Mouse (Mus musculus): ENCODE data around the gene Pfkm.

Pfkm gene

GRCm38 (mm10) chr15:98136871-98137270 is 44.5 kb downstream of the Pfkm start:
- no peak for DNase-seq (ENCODE audit: low read depth in 2 of 2, low spot score in 2 of 2)

DNA sequence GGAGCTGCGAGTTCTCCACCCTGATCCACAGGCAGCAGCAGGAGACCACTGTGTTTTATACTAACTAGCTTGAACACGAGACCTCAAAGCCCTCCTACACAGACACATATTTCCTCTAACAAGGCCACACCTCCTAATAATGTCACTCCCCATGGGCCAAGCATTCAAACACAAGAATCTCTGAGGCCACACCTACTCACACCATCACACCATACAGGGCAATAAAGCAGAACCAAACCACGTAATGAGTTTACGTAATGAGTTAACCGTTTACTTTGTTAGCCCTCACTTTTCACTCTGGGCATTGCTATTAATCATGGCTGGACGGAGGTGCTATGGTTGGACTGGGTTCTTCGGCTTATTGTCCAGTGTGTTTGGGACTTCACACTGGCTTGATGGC is 47.4 kb downstream of the Pfkm start:
- DNase-seq (ENCODE audit: low read depth in 2 of 2, low spot score in 2 of 2), result no peak

- DNase-seq (ENCODE audit: low read depth in 2 of 2, low spot score in 2 of 2), result no peak
Measured at GRCm38 (mm10) chr15:98140809-98141208, 48.4 kb downstream of the Pfkm start.

DNA sequence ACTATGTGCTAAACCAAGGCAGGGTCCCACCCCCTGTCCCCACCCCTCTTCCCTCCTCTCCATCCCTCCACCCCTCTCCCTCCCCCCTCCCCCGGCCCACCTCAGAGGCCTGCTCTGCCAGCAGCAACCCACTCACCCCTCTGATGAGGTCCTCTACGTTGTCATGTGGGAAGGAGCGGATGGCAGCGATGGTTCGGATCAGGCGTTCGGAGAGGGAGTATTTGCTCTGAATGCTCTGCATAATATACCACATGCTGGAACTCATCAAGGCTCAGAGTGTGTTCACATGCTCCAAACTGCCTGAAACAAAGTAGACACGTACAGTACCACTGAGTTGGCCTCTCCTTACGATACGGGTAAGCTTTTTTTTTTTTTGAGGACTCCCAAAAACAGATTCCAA is 50.1 kb downstream of the Pfkm start:
- DNase-seq (ENCODE audit: low read depth in 2 of 2, low spot score in 2 of 2), result no peak

- DNase-seq (ENCODE audit: low read depth in 2 of 2, low spot score in 2 of 2), result no peak
Measured at GRCm38 (mm10) chr15:98144861-98145507, 52.6 kb downstream of the Pfkm start.

DNA sequence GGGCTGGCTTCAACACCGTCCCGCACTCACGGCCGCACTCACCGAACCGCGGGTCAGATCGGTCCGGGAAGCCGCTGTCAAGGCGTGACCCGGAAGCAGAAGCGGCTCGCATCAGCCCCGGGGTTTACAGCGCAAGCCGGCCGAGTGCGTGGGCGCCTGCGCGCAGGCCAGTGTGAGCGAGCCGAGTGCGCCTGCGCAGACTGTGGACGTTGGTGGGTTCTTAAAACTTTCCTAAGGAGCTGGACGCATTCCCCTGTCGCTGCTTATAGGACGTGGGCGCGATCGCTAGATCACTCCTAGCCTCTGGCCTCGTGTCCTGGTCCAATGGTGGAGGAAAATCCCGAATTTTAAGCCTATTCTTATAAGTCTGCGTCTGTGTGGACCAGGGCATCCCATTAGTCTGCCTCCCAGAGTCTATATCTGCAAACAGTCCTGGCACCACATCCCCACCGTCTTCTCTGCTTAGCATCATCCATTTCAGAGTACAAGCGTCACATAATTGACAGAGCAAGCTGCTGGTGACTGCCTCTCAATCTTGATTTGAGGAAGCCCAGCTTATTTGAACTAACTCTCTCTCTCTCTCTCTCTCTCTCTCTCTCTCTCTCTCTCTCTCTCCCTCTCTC is 53.3 kb downstream of the Pfkm start:
- peak; percentile 75 to 83 for DNase-seq (ENCODE audit: low read depth in 2 of 2, low spot score in 2 of 2)

GRCm38 (mm10) chr15:98148356-98148755 is 56.0 kb downstream of the Pfkm start:
- no peak for DNase-seq (ENCODE audit: low read depth in 2 of 2, low spot score in 2 of 2)

- DNase-seq (ENCODE audit: low read depth in 2 of 2, low spot score in 2 of 2), result no peak
Measured at GRCm38 (mm10) chr15:98149166-98149602, 56.8 kb downstream of the Pfkm start.

GRCm38 (mm10) chr15:98152916-98153315 is 60.5 kb downstream of the Pfkm start:
- DNase-seq (ENCODE audit: low read depth in 2 of 2, low spot score in 2 of 2), result no peak

GRCm38 (mm10) chr15:98153625-98154024 is 61.2 kb downstream of the Pfkm start:
- peak; percentile 15 to 28 for DNase-seq (ENCODE audit: low read depth in 2 of 2, low spot score in 2 of 2)

DNA sequence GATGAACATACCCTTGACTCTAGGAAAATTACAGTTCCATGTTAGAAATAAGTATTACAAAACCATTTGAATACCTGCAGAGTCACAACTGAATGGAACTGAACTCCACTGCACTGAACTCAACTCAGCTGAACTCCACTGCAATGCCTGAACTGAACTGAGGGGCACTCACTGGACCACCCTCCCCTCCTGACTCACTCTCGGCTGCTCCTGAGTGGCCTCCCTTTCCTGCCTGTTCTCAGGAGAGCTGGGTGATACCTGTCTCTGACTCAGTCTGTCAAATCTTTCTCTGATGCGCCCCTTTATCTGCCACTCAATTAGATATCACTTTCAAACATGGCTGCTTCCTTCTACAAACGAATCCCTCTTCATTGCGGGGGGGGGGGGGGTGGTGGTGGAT is 61.8 kb downstream of the Pfkm start:
- no peak for DNase-seq (ENCODE audit: low read depth in 2 of 2, low spot score in 2 of 2)

- DNase-seq (ENCODE audit: low read depth in 2 of 2, low spot score in 2 of 2), result no peak
Measured at GRCm38 (mm10) chr15:98154631-98155030, 62.2 kb downstream of the Pfkm start.

DNA sequence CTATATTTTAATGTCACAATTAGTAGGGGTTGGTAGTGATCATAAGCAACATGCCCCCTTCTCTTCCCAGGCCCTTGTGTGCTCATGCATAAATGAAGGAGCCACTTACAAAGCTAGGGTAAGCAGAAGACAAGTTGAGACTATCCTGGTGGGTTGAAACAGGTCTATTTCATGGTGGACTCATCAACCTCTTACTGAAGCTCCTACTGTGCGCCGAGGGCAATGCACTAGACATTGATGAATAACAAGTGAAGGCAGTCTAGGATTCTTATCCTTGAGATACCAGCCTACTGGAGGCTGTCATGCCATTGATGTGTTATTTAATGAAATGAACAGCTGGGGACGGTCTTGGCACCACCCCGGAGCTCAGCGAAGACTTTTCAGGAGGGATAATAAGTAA is 62.9 kb downstream of the Pfkm start:
- no peak for DNase-seq (ENCODE audit: low read depth in 2 of 2, low spot score in 2 of 2)

DNA sequence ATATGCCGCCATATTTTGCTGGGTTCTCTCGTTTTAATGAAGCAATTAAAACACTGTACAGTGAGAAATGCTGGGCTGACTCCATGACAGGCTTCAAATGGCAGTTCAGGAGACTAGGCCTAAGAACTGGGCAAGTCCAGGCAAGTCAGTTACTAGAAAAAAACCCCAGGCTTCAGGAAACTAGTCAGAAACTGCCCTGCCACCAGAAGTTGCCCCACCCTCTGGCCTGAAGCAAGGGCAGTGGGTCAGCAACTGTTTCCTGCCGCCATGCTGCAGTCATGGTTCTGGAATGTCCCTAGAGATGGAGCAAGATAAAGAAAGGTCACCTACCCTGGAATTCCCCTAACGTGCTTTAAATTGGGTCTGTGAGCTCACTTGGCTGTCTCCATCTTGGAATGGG is 63.6 kb downstream of the Pfkm start:
- DNase-seq (ENCODE audit: low read depth in 2 of 2, low spot score in 2 of 2), result no peak

DNA sequence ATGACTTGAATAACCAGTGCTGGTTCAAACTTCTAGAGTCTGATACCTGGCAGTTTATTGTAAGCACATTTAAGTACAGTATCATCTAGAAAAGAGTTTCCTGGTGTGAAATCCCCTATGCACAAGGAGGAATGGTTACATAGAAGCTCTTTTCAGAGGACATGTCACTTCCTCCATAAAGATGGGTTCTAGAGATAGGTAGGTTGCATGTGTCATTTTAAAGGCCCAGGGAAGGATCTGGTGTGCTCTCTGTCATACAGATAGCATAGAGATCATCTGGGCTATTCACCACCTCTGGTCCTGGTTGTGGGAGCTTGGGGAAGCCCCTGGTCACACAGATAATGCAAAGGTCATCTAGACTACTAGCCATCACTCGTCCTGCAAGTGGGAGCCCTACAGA is 64.9 kb downstream of the Pfkm start:
- no peak for DNase-seq (ENCODE audit: low read depth in 2 of 2, low spot score in 2 of 2)

DNA sequence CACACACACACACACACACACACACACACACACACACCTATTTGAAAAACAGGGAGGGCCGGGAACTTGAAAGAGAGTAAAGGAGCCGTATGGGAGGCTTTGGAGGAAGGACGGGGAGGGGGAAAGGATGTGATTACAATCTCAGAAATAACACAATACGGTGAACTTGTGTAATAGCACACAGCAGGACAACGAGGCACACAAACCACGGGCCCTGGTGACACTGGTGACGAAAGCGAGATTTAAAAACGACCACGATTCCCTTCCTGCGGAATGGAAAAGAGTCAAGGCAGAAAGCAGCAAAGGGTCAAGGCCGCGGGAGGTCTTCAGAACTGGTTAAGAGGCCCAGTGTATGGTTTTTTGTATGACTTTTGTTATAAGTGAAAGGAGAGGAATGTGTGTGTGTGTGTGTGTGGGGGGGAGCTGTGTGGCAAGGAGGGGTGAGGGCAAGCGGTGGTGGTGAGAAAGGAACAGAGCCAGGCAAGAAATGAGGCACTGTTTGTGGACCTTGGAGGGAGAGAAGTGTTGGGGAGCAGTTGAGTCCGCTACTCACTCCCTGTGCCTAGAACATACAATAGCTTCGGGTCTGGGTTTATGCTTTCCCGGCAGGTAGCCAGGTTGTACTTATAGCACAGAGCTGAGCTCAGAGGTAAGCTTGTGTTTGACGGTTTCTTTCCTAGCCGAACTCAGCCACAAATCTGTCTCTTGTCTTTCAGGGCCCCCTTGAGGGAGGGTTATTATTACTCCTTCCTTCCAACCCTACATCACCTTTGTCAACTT is 68.8 kb downstream of the Pfkm start:
- DNase-seq (ENCODE audit: low read depth in 2 of 2, low spot score in 2 of 2), result no peak

DNA sequence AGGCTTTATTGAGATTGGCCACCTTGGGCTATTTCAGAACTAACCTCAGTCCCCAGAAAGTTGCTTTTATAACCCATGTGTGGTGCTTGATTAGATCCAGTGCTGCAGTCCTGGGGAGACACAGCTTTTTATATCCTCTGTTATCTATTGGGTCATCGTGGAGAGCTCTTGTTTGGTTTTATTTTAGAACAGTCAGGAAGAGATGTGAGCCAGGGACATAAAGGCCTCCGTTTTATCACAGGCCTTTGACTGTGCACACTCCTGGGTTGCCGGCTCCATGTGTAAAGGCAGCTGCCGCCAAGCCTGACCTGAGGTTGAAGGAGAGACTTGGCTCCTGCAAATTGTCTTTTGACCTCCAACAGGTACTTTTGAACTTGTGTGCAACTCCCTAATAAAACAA is 70.2 kb downstream of the Pfkm start:
- DNase-seq (ENCODE audit: low read depth in 2 of 2, low spot score in 2 of 2), result no peak

DNA sequence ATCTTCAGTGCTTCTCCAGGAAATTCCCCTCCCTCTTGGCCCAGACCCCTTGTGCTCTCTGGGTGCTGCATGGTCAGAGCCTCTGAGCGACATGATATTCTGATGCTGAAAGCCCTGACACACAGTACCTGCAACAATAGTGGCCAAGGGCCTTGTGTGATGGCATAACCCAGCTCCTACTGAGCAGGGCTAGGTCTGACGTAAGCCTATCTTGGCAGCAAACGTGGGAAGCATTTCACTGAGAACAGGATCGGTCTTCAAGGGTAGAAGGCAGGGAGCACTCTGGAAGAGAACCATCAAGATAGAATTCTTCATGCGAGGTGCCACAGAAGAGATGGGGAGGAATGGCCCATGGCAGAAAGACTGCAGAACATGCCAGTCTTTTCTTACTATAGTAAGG is 73.1 kb downstream of the Pfkm start, which contains the start of gene Asb8:
TSS of gene Asb8 (minus strand) at position 101 of the 400 bp plus-strand sequence.
- no peak for DNase-seq (ENCODE audit: low read depth in 2 of 2, low spot score in 2 of 2)

- DNase-seq (ENCODE audit: low read depth in 2 of 2, low spot score in 2 of 2), result no peak
Measured at GRCm38 (mm10) chr15:98166963-98167644, 74.7 kb downstream of the Pfkm start, which contains the start of gene Ccdc184. TSS of gene Ccdc184 (plus strand) at chr15:98167158.

GRCm38 (mm10) chr15:98167645-98168621 is 75.5 kb downstream of the Pfkm start:
- DNase-seq (ENCODE audit: low read depth in 2 of 2, low spot score in 2 of 2), result peak; percentile 39 to 69

Data from CD8-positive naive resting alpha-beta T cell, adult 2 months (primary cell).